Mouse (Mus musculus): ENCODE measurements around the gene Ube2n.

DNA sequence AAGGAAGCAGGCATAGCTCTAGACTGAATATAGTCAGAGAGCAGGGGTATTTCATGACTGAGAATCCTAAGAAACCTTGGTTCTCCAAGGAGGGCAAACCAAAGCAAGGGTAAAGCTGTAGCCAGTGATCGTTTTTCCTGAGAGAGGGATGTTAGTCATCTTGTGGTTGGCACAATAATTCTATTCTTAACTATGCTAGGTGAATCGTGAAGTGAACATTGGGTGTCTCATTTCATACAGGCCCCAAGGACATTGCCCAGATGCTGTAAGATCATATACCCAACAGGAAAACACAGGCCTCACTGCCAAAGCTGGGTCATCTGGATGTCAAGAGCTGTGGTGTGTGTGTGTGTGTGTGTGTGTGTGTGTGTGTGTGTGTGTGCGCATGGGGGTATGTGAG is 43.8 kb upstream of the Ube2n start:
- TF ChIP-seq CTCF (IDR thresholded peaks at IDR 0.05; ENCODE audit: borderline replicate concordance, insufficient read depth, low read length), result no peak
- TF ChIP-seq POLR2A (IDR thresholded peaks at IDR 0.05; ENCODE audit: low read depth, low read length), result no peak

Measured in embryonic fibroblast, embryonic 13.5 days (primary cell).